Mouse (Mus musculus) CH12.LX (cell line): ENCODE measurements around the gene Zfp697.

ENCODE experiments used
- CHD2 ChIP-seq: IDR thresholded peaks from 2 replicates; pipeline ENCODE4 v1.6.1; 2011; ENCODE audit warnings: low read length, improper control_type of control experiment
- CTCF ChIP-seq, 2 experiments: IDR thresholded peaks in 1 of 2; conservative IDR thresholded peaks in 1 of 2; 2 replicates each; pipeline ENCODE4 v1.5.1; 2011 to 2012; ENCODE audit warnings: low read depth in 2 of 2, low read length in 2 of 2, improper control_type of control experiment in 1 of 2, inconsistent platforms in 1 of 2, mild to moderate bottlenecking in 1 of 2, moderate library complexity in 1 of 2
- POLR2A ChIP-seq: IDR thresholded peaks from 2 replicates; pipeline ENCODE4 v1.6.1; 2011; ENCODE audit warnings: low read depth, mild to moderate bottlenecking, improper control_type of control experiment, low read length
- TBP ChIP-seq: conservative IDR thresholded peaks from 2 replicates; pipeline ENCODE4 v1.6.1; 2011; ENCODE audit warnings: low read depth, low read length, improper control_type of control experiment
- UBTF ChIP-seq: IDR thresholded peaks from 2 replicates; pipeline ENCODE4 v1.6.1; 2012; ENCODE audit warnings: low read depth, mild to moderate bottlenecking, inconsistent platforms, low read length, improper control_type of control experiment, moderate library complexity

- TF ChIP-seq CHD2: no peak
- TF ChIP-seq CTCF (conservative IDR thresholded peaks at IDR 0.05 in 1 of 2, IDR thresholded peaks at IDR 0.05 in 1 of 2; ENCODE audit: low read depth in 2 of 2, low read length in 2 of 2): no peak
- no peak for TF ChIP-seq TBP
- TF ChIP-seq POLR2A: no peak
- TF ChIP-seq UBTF: no peak
These were observed 14.0 kb upstream of the Zfp697 start for GRCm38 (mm10) chr3:98368283-98368682.
